In the genomic region with DNA sequence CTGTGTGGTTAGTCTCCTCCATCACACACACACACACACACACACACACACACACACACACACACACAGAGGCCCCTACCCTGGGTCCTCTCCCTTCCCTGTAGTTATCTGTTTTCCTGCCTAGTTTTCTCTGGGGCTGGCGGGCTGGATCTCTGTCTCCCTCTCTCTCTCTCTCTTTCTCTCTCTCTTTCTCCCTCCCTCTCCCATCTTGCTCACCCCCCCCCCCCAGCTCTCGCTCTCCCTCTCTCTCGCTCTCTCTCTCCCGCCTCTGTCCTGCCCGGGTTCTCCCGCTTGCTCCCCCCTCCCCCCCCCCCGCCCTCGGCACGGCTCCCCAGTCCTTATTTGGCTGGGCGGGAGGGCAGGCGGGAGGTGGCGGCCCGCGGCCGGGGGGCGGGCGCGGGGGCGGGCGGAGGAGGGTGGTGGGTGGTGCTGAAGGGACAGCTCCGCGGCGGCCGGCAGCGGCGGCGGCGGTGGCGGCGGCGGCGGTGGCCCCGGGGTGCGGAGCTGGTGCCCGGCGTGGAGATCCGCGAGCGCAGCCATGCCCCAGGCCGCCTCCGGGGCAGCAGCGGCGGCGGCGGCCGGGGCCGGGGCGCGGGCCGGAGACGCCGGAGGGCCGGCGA, we compare ENCODE assay signal across 8 mouse cellular contexts. TPM values are rescaled to one million over a fixed set of nuclear protein-coding genes. Genes with fewer than 3 reads are reported as not detected.
DNase-seq lines count a peak whose midpoint lies in the region; ATAC-seq and TF ChIP-seq lines count a peak whose summit lies in the region.

A gene (plus strand): TSS at position 490 of the 620 bp plus-strand sequence.

- H3K4me3 ChIP-seq in CH12.LX (replicated peaks in 1 of 3; ENCODE audit: low read depth in 2 of 3, low read length in 2 of 3, poor library complexity in 1 of 3) = no peak within 1 kb of the TSS
- peak within 1 kb of the TSS; percentile 44 for H3K4me3 ChIP-seq in embryonic facial prominence, embryonic 13.5 days
- H3K4me3 ChIP-seq in heart, embryonic 13.5 days = peak within 1 kb of the TSS; percentile 71
- peak within 1 kb of the TSS; percentile 37 for H3K4me3 ChIP-seq in kidney, postnatal 0 days (replicated peaks; ENCODE audit: low read depth, low read length)

- H3K9me3 ChIP-seq in CH12.LX (replicated peaks; ENCODE audit: low read length) = peaks cover 5% of the 10 kb centered on the region
- H3K9me3 ChIP-seq in embryonic facial prominence, embryonic 13.5 days = no peaks in the 10 kb centered on the region
- H3K9me3 ChIP-seq in heart, embryonic 13.5 days = no peaks in the 10 kb centered on the region
- H3K9me3 ChIP-seq in kidney, postnatal 0 days (replicated peaks; ENCODE audit: low read length) = no peaks in the 10 kb centered on the region

- peaks cover 48% of the 10 kb centered on the region for H3K27me3 ChIP-seq in CH12.LX (replicated peaks)
- peaks cover 88% of the 10 kb centered on the region for H3K27me3 ChIP-seq in embryonic facial prominence, embryonic 13.5 days
- H3K27me3 ChIP-seq in heart, embryonic 13.5 days (replicated peaks) = peaks cover 31% of the 10 kb centered on the region
- H3K27me3 ChIP-seq in kidney, postnatal 0 days (ENCODE audit: insufficient read depth, low read length) = peaks cover 29% of the 10 kb centered on the region

- TF ChIP-seq POLR2A in CH12.LX (IDR thresholded peaks at IDR 0.05; ENCODE audit: low read depth, low read length) = no peak

- in situ Hi-C loops in CH12.LX (cut with MboI; ENCODE audit: low pct_ligation_motif_present, low pct_unique_long_range_greater_than_20kb, low sequenced_read_pairs) = no loop called here

- no peak for TF ChIP-seq CTCF in CH12.LX (conservative IDR thresholded peaks at IDR 0.05 in 1 of 2, IDR thresholded peaks at IDR 0.05 in 1 of 2; ENCODE audit: low read depth in 2 of 2, low read length in 2 of 2)
- no peak for TF ChIP-seq CTCF in kidney, postnatal 0 days (IDR thresholded peaks at IDR 0.05; ENCODE audit: low read depth)

- peak within 1 kb of the TSS; percentile 47 for H3K4me2 ChIP-seq in CH12.LX (ENCODE audit: insufficient read depth, low read depth, poor library complexity, severe bottlenecking)
- peak within 1 kb of the TSS; percentile 94 for H3K4me2 ChIP-seq in embryonic facial prominence, embryonic 13.5 days
- H3K4me2 ChIP-seq in heart, embryonic 13.5 days = peak within 1 kb of the TSS; percentile 94
- peak within 1 kb of the TSS; percentile 71 for H3K4me2 ChIP-seq in kidney, postnatal 0 days (ENCODE audit: low read length)

- dilution Hi-C loops in CH12.LX (cut with MboI; ENCODE audit: extremely low pct_ligation_motif_present, extremely low pct_unique_long_range_greater_than_20kb, low sequenced_read_pairs) = no loop called here

- no peak for ATAC-seq in embryonic facial prominence, embryonic 13.5 days (ENCODE audit: insufficient number of reproducible peaks, insufficient read depth, low FRiP score, low TSS enrichment, low read depth)
- ATAC-seq in heart, embryonic 13.5 days (ENCODE audit: extremely low read depth, insufficient number of reproducible peaks, low FRiP score, low TSS enrichment) = peak; percentile 41; the same call in 1 of the 2 replicates
- ATAC-seq in kidney, postnatal 0 days (replicated peaks; ENCODE audit: low FRiP score, low read depth) = peak; percentile 65

- no peaks in the 10 kb centered on the region for H3K36me3 ChIP-seq in CH12.LX (replicated peaks in 1 of 2; ENCODE audit: control insufficient read depth in 1 of 2, insufficient read depth in 1 of 2, low read length in 1 of 2)
- H3K36me3 ChIP-seq in embryonic facial prominence, embryonic 13.5 days = no peaks in the 10 kb centered on the region
- H3K36me3 ChIP-seq in heart, embryonic 13.5 days = no peaks in the 10 kb centered on the region
- H3K36me3 ChIP-seq in kidney, postnatal 0 days (ENCODE audit: insufficient read depth, low read length) = no peaks in the 10 kb centered on the region

- 2% methylated on average over 25 of the region's 54 CpGs for WGBS in embryonic facial prominence, embryonic 13.5 days
- 2% methylated on average over 26 of the region's 54 CpGs for WGBS in heart, embryonic 13.5 days
- under 1% methylated on average over 27 of the region's 54 CpGs for WGBS in kidney, postnatal 0 days

- TF ChIP-seq EP300 in CH12.LX (IDR thresholded peaks at IDR 0.05; ENCODE audit: low read length) = no peak

- no peak within 1 kb of the TSS for H3K27ac ChIP-seq in CH12.LX (ENCODE audit: insufficient read depth, low read depth)
- H3K27ac ChIP-seq in embryonic facial prominence, embryonic 13.5 days = no peak within 1 kb of the TSS
- peak within 1 kb of the TSS; percentile 85 for H3K27ac ChIP-seq in heart, embryonic 13.5 days (replicated peaks)
- H3K27ac ChIP-seq in kidney, postnatal 0 days = no peak within 1 kb of the TSS

- no peak for TF ChIP-seq RAD21 in CH12.LX (IDR thresholded peaks at IDR 0.05; ENCODE audit: low read depth, low read length)

- no peak for DNase-seq in CH12.LX (ENCODE audit: extremely low read depth)
- DNase-seq in adrenal gland, postnatal 10 days = peak; percentile 95
- peak; percentile 71 for DNase-seq in kidney, postnatal 0 days (ENCODE audit: low spot score)
- peak; percentile 51 to 66 for DNase-seq in lung, adult 18-20 months
- DNase-seq in ovary, postnatal 10 days (ENCODE audit: low spot score) = peak; percentile 58
- peak; percentile 45 to 65 for DNase-seq in urinary bladder, postnatal 36 days (ENCODE audit: low spot score in 2 of 2)

- no peaks in the 10 kb centered on the region for H3K79me2 ChIP-seq in CH12.LX (replicated peaks; ENCODE audit: control insufficient read depth, extremely low read depth, insufficient read depth, poor library complexity, severe bottlenecking)

- H3K4me1 ChIP-seq in CH12.LX (ENCODE audit: control insufficient read depth in 1 of 2, insufficient read depth in 2 of 2) = peaks cover 3 to 15% of the 10 kb centered on the region in 2 experiments
- peaks cover 16% of the 10 kb centered on the region for H3K4me1 ChIP-seq in embryonic facial prominence, embryonic 13.5 days
- peaks cover 73% of the 10 kb centered on the region for H3K4me1 ChIP-seq in heart, embryonic 13.5 days
- H3K4me1 ChIP-seq in kidney, postnatal 0 days (replicated peaks; ENCODE audit: insufficient read depth, low read length) = peaks cover 8% of the 10 kb centered on the region

- no peak within 1 kb of the TSS for H3K9ac ChIP-seq in CH12.LX (ENCODE audit: insufficient read depth, low read depth)
- H3K9ac ChIP-seq in embryonic facial prominence, embryonic 13.5 days = peak within 1 kb of the TSS; percentile 49
- peak within 1 kb of the TSS; percentile 86 for H3K9ac ChIP-seq in heart, embryonic 13.5 days
- H3K9ac ChIP-seq in kidney, postnatal 0 days (ENCODE audit: low read depth, low read length) = no peak within 1 kb of the TSS

TF ChIP-seq in CH12.LX, 34 proteins besides CTCF, POLR2A, EP300 and RAD21:
- TF ChIP-seq IRF4 (IDR thresholded peaks at IDR 0.05; ENCODE audit: low read depth, low read length) (no peak), SIN3A (IDR thresholded peaks at IDR 0.05; ENCODE audit: low read length) (no peak), GABPA (IDR thresholded peaks at IDR 0.05; ENCODE audit: insufficient replicate concordance, low read depth, low read length) (no peak), KAT2A (IDR thresholded peaks at IDR 0.05; ENCODE audit: insufficient replicate concordance, low read length) (no peak), BHLHE40 (IDR thresholded peaks at IDR 0.05; ENCODE audit: low read depth, low read length) (no peak), TCF12 (IDR thresholded peaks at IDR 0.05; ENCODE audit: low read depth, low read length) (no peak), SMC3 (IDR thresholded peaks at IDR 0.05; ENCODE audit: low read depth, low read length) (no peak), MAX (IDR thresholded peaks at IDR 0.05; ENCODE audit: low read length) (no peak), CHD2 (IDR thresholded peaks at IDR 0.05; ENCODE audit: low read length) (no peak), USF2 (conservative IDR thresholded peaks at IDR 0.05; ENCODE audit: low read depth, low read length) (no peak), ELF1 (IDR thresholded peaks at IDR 0.05; ENCODE audit: low read depth, low read length) (no peak), ZNF384 (IDR thresholded peaks at IDR 0.05; ENCODE audit: low read depth, low read length) (no peak)

RNA-seq across cellular contexts. Expression of the gene that starts here (rescaled TPM):
- total RNA-seq in CH12.LX (2012; rRNA removed) (not detected in 2 replicates), CH12.LX (2014; rRNA removed) (not detected in 2 replicates)
- not detected in 2 replicates for polyA plus RNA-seq in CH12.LX (2012; ENCODE audit: insufficient read length, low read depth)
- total RNA-seq in adrenal gland, postnatal 10 days (2021) = 100 to 1,000 TPM; 549 to 558 TPM
- 0.51 and 0.63 TPM in 2 replicates for polyA plus RNA-seq in embryonic facial prominence, embryonic 13.5 days (2015; fragmentation: Nextera tagmentation; extraction: Ambion mirVana)
- 28.9 and 29.1 TPM in 2 replicates for polyA plus RNA-seq in heart, embryonic 13.5 days (2015; fragmentation: Nextera tagmentation; extraction: Ambion mirVana)
- 1.8 and 2.0 TPM in 2 replicates for polyA plus RNA-seq in kidney, postnatal 0 days (2015; fragmentation: Nextera tagmentation; extraction: Ambion mirVana)

Comparison
In these comparisons a context has a peak if more than half of its experiments do, and no peak if none do; other contexts are left out.
1. RNA of the gene that starts here (total RNA-seq): 549 to 558 TPM in adrenal gland, postnatal 10 days; not detected in CH12.LX; every median in the first group is over 100 times any median in the second.
2. RNA of the gene that starts here (polyA plus RNA-seq): 28.9 to 29.1 TPM in heart, embryonic 13.5 days; 1.8 to 2.0 TPM in kidney, postnatal 0 days, 0.51 to 0.63 TPM in embryonic facial prominence, embryonic 13.5 days and not detected in CH12.LX; every median in the first group is over 10 times any median in the second.
3. H3K4me3 ChIP-seq: peak in embryonic facial prominence, embryonic 13.5 days (single experiment), heart, embryonic 13.5 days (single experiment) and kidney, postnatal 0 days (single experiment); none in CH12.LX (0 of 3).
4. H3K9ac ChIP-seq: peak in embryonic facial prominence, embryonic 13.5 days (single experiment) and heart, embryonic 13.5 days (single experiment); none in CH12.LX (single experiment) and kidney, postnatal 0 days (single experiment).
5. Peak in every context shown above with its lines, with median percentiles within 50 percentile points of each other: H3K4me2 ChIP-seq.